ENCODE assay signal across 19 mouse cellular contexts in the genomic region with DNA sequence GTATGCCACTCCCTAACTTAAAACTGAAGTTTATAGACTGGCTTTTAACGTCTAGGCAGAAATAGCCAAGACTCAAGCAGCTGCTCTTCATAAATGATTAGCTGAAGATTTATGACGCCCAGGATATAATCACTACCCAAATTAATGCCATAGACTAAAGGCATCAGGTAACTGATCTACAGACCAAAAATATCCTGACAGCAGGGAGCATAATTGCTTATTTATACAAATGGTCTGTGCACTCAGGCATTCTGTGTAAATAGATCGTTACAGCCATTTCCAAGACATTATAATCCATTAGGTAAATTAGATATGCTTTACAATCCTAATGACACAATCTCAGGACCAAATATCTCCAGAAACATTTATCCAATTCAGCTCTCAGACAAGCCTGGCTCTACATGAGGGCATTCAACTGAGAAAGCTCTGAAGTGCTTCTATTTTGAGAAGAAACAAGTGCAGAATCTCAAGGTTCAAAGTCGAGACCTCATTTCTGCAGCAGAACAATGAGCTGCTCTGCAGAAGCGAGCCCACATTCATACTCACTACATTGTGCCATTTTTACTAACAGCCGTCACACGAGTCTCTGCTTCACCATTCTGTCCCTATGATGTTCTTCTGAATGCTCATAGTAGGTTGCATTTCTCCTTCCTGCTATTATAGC.
A peak's percentile ranks its signal among the peaks of the same experiment; 100 is the strongest.
DNase-seq lines count a peak whose midpoint lies in the region; ATAC-seq and TF ChIP-seq lines count a peak whose summit lies in the region.
"Had no signal": no experiment of that assay in that cellular context is flagged by ENCODE, and none has a peak within 500 bp of the region (broad histone marks: within the 10 kb centered on the region; RNA-seq: fewer than 3 reads in every experiment).

No protein-coding gene starts in this region.

- H3K4me3 ChIP-seq in forebrain, embryonic 12.5 days (replicated peaks), result no peak overlapping the region
- H3K4me3 ChIP-seq in forebrain, postnatal 0 days (ENCODE audit: low read depth, low read length), result no peak overlapping the region
- H3K4me3 ChIP-seq in intestine, embryonic 15.5 days (replicated peaks), result no peak overlapping the region
- no peak overlapping the region for H3K4me3 ChIP-seq in intestine, postnatal 0 days (ENCODE audit: low read depth, low read length)
- H3K4me3 ChIP-seq in left cerebral cortex, adult 2 months, result no peak overlapping the region
- H3K4me3 ChIP-seq in neural tube, embryonic 15.5 days (replicated peaks), result no peak overlapping the region
- H3K4me3 ChIP-seq in heart, adult 2 months, result no peak overlapping the region
- H3K4me3 ChIP-seq: embryonic facial prominence, embryonic 13.5 days; erythroblast, embryonic 14.5 days; forebrain, embryonic 13.5 days; liver, embryonic 13.5 days; midbrain, embryonic 13.5 days had no signal

- H3K36me3 ChIP-seq in forebrain, embryonic 12.5 days (replicated peaks), result no peaks in the 10 kb centered on the region
- no peaks in the 10 kb centered on the region for H3K36me3 ChIP-seq in forebrain, postnatal 0 days (ENCODE audit: insufficient read depth)
- no peaks in the 10 kb centered on the region for H3K36me3 ChIP-seq in intestine, embryonic 15.5 days
- no peaks in the 10 kb centered on the region for H3K36me3 ChIP-seq in intestine, postnatal 0 days (ENCODE audit: control insufficient read depth, insufficient read depth)
- H3K36me3 ChIP-seq in neural tube, embryonic 15.5 days, result no peaks in the 10 kb centered on the region
- H3K36me3 ChIP-seq in heart, adult 2 months (ENCODE audit: control insufficient read depth, insufficient read depth, low read length), result no peaks in the 10 kb centered on the region
- H3K36me3 ChIP-seq: embryonic facial prominence, embryonic 13.5 days; liver, embryonic 13.5 days; midbrain, embryonic 13.5 days had no signal

- TF ChIP-seq POLR2A in heart, adult 2 months (IDR thresholded peaks at IDR 0.05; ENCODE audit: insufficient read depth, low read depth, low read length), result no peak

- H3K4me1 ChIP-seq in forebrain, embryonic 12.5 days, result no peaks in the 10 kb centered on the region
- H3K4me1 ChIP-seq in forebrain, postnatal 0 days (ENCODE audit: insufficient read depth), result no peaks in the 10 kb centered on the region
- no peaks in the 10 kb centered on the region for H3K4me1 ChIP-seq in intestine, embryonic 15.5 days (replicated peaks)
- no peaks in the 10 kb centered on the region for H3K4me1 ChIP-seq in intestine, postnatal 0 days (replicated peaks; ENCODE audit: control insufficient read depth, insufficient read depth, low read length)
- H3K4me1 ChIP-seq in neural tube, embryonic 15.5 days, result no peaks in the 10 kb centered on the region
- H3K4me1 ChIP-seq in heart, adult 2 months (ENCODE audit: control insufficient read depth, insufficient read depth, low read length), result no peaks in the 10 kb centered on the region
- H3K4me1 ChIP-seq: embryonic facial prominence, embryonic 13.5 days; forebrain, embryonic 13.5 days; liver, embryonic 13.5 days; midbrain, embryonic 13.5 days had no signal

- 36% methylated on average over 7 of the region's 7 CpGs for WGBS in forebrain, embryonic 12.5 days
- WGBS in forebrain, postnatal 0 days, result 26% methylated on average over 7 of the region's 7 CpGs
- WGBS in intestine, embryonic 15.5 days, result 61% methylated on average over 7 of the region's 7 CpGs
- WGBS in intestine, postnatal 0 days, result 38% methylated on average over 7 of the region's 7 CpGs
- 64% methylated on average over 7 of the region's 7 CpGs for WGBS in neural tube, embryonic 15.5 days
- 73% methylated on average over 7 of the region's 7 CpGs for WGBS in heart, adult 2 months

- no peaks in the 10 kb centered on the region for H3K79me2 ChIP-seq in heart, adult 2 months (replicated peaks; ENCODE audit: control insufficient read depth, insufficient read depth, low read length)

- no peak for TF ChIP-seq CTCF in forebrain, postnatal 0 days (IDR thresholded peaks at IDR 0.05; ENCODE audit: low read depth)
- no peak for TF ChIP-seq CTCF in intestine, postnatal 0 days (IDR thresholded peaks at IDR 0.05; ENCODE audit: low read depth)
- TF ChIP-seq CTCF in left cerebral cortex, adult 2 months (IDR thresholded peaks at IDR 0.05), result no peak
- TF ChIP-seq CTCF in heart, adult 2 months (IDR thresholded peaks at IDR 0.05), result no peak

- ATAC-seq in forebrain, embryonic 12.5 days (ENCODE audit: low FRiP score), result peak; percentile 27; the same call in 1 of the 2 replicates
- ATAC-seq in forebrain, postnatal 0 days, result no peak
- peak; percentile 74 for ATAC-seq in intestine, embryonic 15.5 days
- no peak for ATAC-seq in intestine, postnatal 0 days
- 0 out of 2 replicates have a peak, but pooled peaks have one; percentile 57 for ATAC-seq in neural tube, embryonic 15.5 days (ENCODE audit: low FRiP score)
- ATAC-seq: forebrain, embryonic 13.5 days; midbrain, embryonic 13.5 days had no signal

- no peak overlapping the region for H3K4me2 ChIP-seq in forebrain, embryonic 12.5 days
- H3K4me2 ChIP-seq in forebrain, postnatal 0 days (ENCODE audit: low read depth), result no peak overlapping the region
- H3K4me2 ChIP-seq in intestine, embryonic 15.5 days (replicated peaks), result no peak overlapping the region
- H3K4me2 ChIP-seq in intestine, postnatal 0 days (replicated peaks; ENCODE audit: low read depth), result no peak overlapping the region
- H3K4me2 ChIP-seq in neural tube, embryonic 15.5 days, result no peak overlapping the region
- H3K4me2 ChIP-seq: embryonic facial prominence, embryonic 13.5 days; forebrain, embryonic 13.5 days; liver, embryonic 13.5 days; midbrain, embryonic 13.5 days had no signal

- no peaks in the 10 kb centered on the region for H3K9me3 ChIP-seq in forebrain, embryonic 12.5 days
- no peaks in the 10 kb centered on the region for H3K9me3 ChIP-seq in forebrain, postnatal 0 days (ENCODE audit: low read length)
- H3K9me3 ChIP-seq in intestine, embryonic 15.5 days, result no peaks in the 10 kb centered on the region
- H3K9me3 ChIP-seq in intestine, postnatal 0 days (ENCODE audit: control insufficient read depth), result no peaks in the 10 kb centered on the region
- no peaks in the 10 kb centered on the region for H3K9me3 ChIP-seq in neural tube, embryonic 15.5 days (replicated peaks)
- H3K9me3 ChIP-seq: embryonic facial prominence, embryonic 13.5 days; forebrain, embryonic 13.5 days; liver, embryonic 13.5 days; midbrain, embryonic 13.5 days had no signal

- H3K9ac ChIP-seq in forebrain, embryonic 12.5 days, result no peak overlapping the region
- no peak overlapping the region for H3K9ac ChIP-seq in forebrain, postnatal 0 days
- H3K9ac ChIP-seq in intestine, embryonic 15.5 days, result no peak overlapping the region
- no peak overlapping the region for H3K9ac ChIP-seq in intestine, postnatal 0 days (ENCODE audit: low read depth, low read length)
- no peak overlapping the region for H3K9ac ChIP-seq in neural tube, embryonic 15.5 days (replicated peaks)
- H3K9ac ChIP-seq in heart, adult 2 months (ENCODE audit: low read depth, low read length), result no peak overlapping the region
- H3K9ac ChIP-seq: embryonic facial prominence, embryonic 13.5 days; forebrain, embryonic 13.5 days; liver, embryonic 13.5 days; midbrain, embryonic 13.5 days had no signal

- TF ChIP-seq EP300 in heart, adult 2 months (IDR thresholded peaks at IDR 0.05; ENCODE audit: insufficient read depth, low read depth, low read length), result no peak

- intact Hi-C loops in left cerebral cortex, adult 2 months (cut with DNase I), result loop anchor here (5.0 to 10.0 kb wide), 2 partner anchors 89 to 272 kb away; no protein-coding TSS in a partner anchor
- intact Hi-C loops in left cerebral cortex, postnatal 10 days (cut with DNase I), result no loop called here
- intact Hi-C loops in heart, adult 2 months (cut with DNase I), result no loop called here

- H3K27ac ChIP-seq in forebrain, embryonic 12.5 days, result no peak overlapping the region
- H3K27ac ChIP-seq in forebrain, postnatal 0 days (ENCODE audit: low read depth, low read length), result no peak overlapping the region
- no peak overlapping the region for H3K27ac ChIP-seq in intestine, embryonic 15.5 days
- no peak overlapping the region for H3K27ac ChIP-seq in intestine, postnatal 0 days (ENCODE audit: low read depth, low read length)
- 0 out of 2 replicates have a peak overlapping the region, but pooled peaks have one; percentile 9 for H3K27ac ChIP-seq in left cerebral cortex, adult 2 months
- H3K27ac ChIP-seq in neural tube, embryonic 15.5 days (replicated peaks), result 0 out of 2 replicates have a peak overlapping the region, but pooled peaks have one; percentile 0
- no peak overlapping the region for H3K27ac ChIP-seq in heart, adult 2 months
- H3K27ac ChIP-seq: embryonic facial prominence, embryonic 13.5 days; forebrain, embryonic 13.5 days; liver, embryonic 13.5 days; midbrain, embryonic 13.5 days had no signal

- H3K27me3 ChIP-seq in forebrain, embryonic 12.5 days, result no peaks in the 10 kb centered on the region
- no peaks in the 10 kb centered on the region for H3K27me3 ChIP-seq in forebrain, postnatal 0 days (ENCODE audit: insufficient read depth, low read length)
- no peaks in the 10 kb centered on the region for H3K27me3 ChIP-seq in intestine, embryonic 15.5 days (replicated peaks)
- H3K27me3 ChIP-seq in intestine, postnatal 0 days (replicated peaks; ENCODE audit: control insufficient read depth, insufficient read depth, low read length), result no peaks in the 10 kb centered on the region
- H3K27me3 ChIP-seq in neural tube, embryonic 15.5 days (replicated peaks), result no peaks in the 10 kb centered on the region
- H3K27me3 ChIP-seq in heart, adult 2 months (ENCODE audit: control insufficient read depth, insufficient read depth, low read length), result no peaks in the 10 kb centered on the region
- H3K27me3 ChIP-seq: embryonic facial prominence, embryonic 13.5 days; forebrain, embryonic 13.5 days; liver, embryonic 13.5 days; midbrain, embryonic 13.5 days had no signal

- DNase-seq in forebrain, postnatal 0 days, result no peak
- DNase-seq in left cerebral cortex, adult 2 months (ENCODE audit: extremely low spot score in 1 of 2, low spot score in 2 of 2), result no peak
- no peak for DNase-seq in left cerebral cortex, postnatal 10 days (ENCODE audit: extremely low spot score in 1 of 2, low spot score in 2 of 2)
- DNase-seq in heart, adult 2 months, result no peak
- DNase-seq: cerebellum, adult 2 months; cerebellum, postnatal 25 days; gastrocnemius, postnatal 14 days; heart, adult 11 months; liver, embryonic 13.5 days; lung, adult 2 months; lung, postnatal 14 days had no signal

Comparison
In these comparisons a context has a peak if more than half of its experiments do, and no peak if none do; other contexts are left out.
1. ATAC-seq: peak in forebrain, embryonic 12.5 days (single experiment), intestine, embryonic 15.5 days (single experiment) and neural tube, embryonic 15.5 days (single experiment); none in forebrain, postnatal 0 days (single experiment) and intestine, postnatal 0 days (single experiment).
2. H3K27ac ChIP-seq: peak in left cerebral cortex, adult 2 months (single experiment) and neural tube, embryonic 15.5 days (single experiment); none in forebrain, embryonic 12.5 days (single experiment), forebrain, postnatal 0 days (single experiment), intestine, embryonic 15.5 days (single experiment), intestine, postnatal 0 days (single experiment) and heart, adult 2 months (single experiment).